Mouse (Mus musculus) right cerebral cortex, postnatal 14 days (tissue): Measurements from ENCODE around the gene Nol7.

ENCODE experiments used
- DNase-seq: peaks from one replicate; pipeline ENCODE4 v3.0.0; 2022

Nol7 gene

GRCm38 (mm10) chr13:43433395-43433794 lies 35.2 kb downstream of the Nol7 start:
- no peak for DNase-seq

- no peak for DNase-seq
Measured at GRCm38 (mm10) chr13:43440376-43440775, 42.2 kb downstream of the Nol7 start.

- no peak for DNase-seq
Measured at GRCm38 (mm10) chr13:43442551-43442950, 44.4 kb downstream of the Nol7 start.

GRCm38 (mm10) chr13:43443706-43444105 lies 45.5 kb downstream of the Nol7 start:
- no peak for DNase-seq

GRCm38 (mm10) chr13:43444717-43445116 lies 46.5 kb downstream of the Nol7 start:
- DNase-seq: no peak

- no peak for DNase-seq
Measured at GRCm38 (mm10) chr13:43445754-43446153, 47.6 kb downstream of the Nol7 start.

- no peak for DNase-seq
Measured at GRCm38 (mm10) chr13:43447721-43448120, 49.5 kb downstream of the Nol7 start.

- no peak for DNase-seq
Measured at GRCm38 (mm10) chr13:43450686-43451085, 52.5 kb downstream of the Nol7 start.

- no peak for DNase-seq
Measured at GRCm38 (mm10) chr13:43452177-43452576, 54.0 kb downstream of the Nol7 start.

GRCm38 (mm10) chr13:43452843-43453605 lies 54.8 kb downstream of the Nol7 start:
- DNase-seq: no peak

- DNase-seq: no peak
Measured at GRCm38 (mm10) chr13:43454431-43454830, 56.2 kb downstream of the Nol7 start.
